Mouse (Mus musculus): ENCODE data around the gene Sh3bp2.

DNA sequence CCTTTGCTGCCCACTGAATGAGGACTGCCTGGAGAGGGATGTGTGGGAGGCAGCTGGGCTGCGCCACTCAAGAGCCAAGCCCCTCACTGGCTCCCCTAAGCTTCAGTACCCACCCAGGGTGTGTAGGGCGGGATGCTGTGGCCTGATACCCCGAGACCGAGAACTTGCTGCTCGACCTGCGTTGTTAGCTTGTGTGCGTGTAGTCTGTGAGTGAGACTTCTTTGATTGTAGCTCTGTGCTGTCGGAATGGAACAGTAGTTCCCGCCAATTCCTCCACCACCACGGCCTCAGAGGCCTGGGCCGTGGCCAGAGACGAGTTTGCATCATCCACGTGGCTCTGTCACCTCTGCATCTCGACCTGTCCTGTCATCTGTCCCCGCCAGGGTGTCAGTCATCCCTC lies 39.9 kb upstream of the Sh3bp2 start:
- TF ChIP-seq CEBPB (IDR thresholded peaks at IDR 0.05; ENCODE audit: low read depth) = no peak
- TF ChIP-seq CTCF (IDR thresholded peaks at IDR 0.05; ENCODE audit: control insufficient read depth, insufficient read depth, insufficient read length) = no peak
- no peak for TF ChIP-seq MAX (IDR thresholded peaks at IDR 0.05)
- no peak for TF ChIP-seq USF1 (IDR thresholded peaks at IDR 0.05; ENCODE audit: low read depth)
- no peak for TF ChIP-seq MYOG (IDR thresholded peaks at IDR 0.05; ENCODE audit: control insufficient read depth, extremely low read depth, insufficient read length)
- no peak for TF ChIP-seq MYOD1 (IDR thresholded peaks at IDR 0.05; ENCODE audit: control insufficient read depth, insufficient read length, low read depth)

All from C2C12 (cell line).